Mouse (Mus musculus): Measurements from ENCODE around the gene Rbm33.

Gene Rbm33

DNA sequence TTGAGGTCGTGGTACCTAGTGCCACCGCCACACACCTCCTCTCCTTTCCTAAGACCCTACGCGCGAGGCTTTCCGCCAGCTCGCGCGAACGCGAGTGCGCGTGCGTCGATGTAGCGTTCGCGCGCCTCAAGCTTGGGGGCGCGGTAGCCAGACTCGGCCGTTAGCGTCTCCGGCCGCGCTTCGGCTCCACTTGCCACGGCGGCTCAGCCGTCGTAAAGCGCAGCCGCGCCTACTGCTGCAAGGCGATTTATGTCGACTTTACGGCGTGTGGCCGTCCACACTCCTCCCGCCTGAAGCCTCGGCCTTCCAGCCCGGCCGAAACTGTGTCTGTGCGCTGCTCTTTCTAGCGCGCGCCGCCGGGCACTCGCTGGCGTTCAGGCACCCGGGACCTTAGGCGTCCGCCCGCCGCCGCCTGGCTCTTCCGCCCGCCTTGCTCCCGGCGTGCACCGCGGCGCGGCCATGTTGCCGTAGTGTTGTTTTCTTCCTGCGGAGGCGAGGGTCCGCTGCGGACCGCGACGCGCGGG lies at the start of gene Rbm33:
TSS of gene Rbm33 (plus strand) at position 400 of the 524 bp plus-strand sequence.
- peak; percentile 76 to 85 for DNase-seq (ENCODE audit: low spot score in 2 of 2)

DNA sequence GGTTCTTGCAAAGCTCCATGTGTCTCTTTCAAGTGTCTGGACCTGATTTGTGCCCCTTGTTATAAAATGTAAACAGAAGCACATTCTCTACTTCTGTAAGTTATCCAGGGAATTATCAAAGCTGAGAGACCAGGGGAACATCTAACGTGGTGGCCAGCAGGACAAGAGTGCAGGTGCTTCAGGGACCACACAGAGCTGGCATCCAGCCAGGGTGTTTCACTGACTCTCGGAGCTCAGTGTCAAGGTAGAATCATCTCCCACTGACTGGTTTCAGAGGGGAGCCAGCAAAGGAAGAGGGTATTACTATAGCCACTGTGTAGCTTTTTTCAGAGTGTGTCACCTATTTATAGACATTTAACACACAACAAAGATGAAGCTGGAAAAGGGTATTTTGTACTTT lies 49.3 kb upstream of the Rbm33 start:
- DNase-seq (ENCODE audit: low spot score in 2 of 2): no peak

DNA sequence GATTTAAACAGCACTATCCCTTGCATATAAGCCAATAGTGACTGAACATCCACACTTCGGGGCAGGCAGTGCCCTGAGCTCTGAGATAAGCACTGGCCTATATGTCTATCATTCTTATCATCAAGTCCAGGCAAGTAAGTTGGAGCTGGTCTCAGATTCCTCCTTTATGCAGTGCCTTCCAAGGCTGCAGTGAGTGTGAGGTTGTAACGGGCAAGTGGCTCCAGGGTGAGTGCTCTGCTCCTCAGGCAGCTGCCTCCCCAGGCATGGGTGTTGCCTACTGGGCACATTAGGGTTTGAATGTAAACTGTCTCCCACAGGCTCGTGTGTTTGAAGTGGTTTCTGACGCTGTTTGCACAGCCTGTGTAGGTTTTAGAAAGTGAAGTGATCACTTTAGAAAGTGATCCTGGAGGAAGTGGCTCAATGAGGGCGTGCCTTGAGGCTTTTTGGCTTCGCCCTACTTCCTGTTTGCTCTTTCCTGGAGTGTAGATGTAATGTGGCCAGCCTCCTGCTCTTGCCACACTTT lies 47.4 kb upstream of the Rbm33 start:
- no peak for DNase-seq (ENCODE audit: low spot score in 2 of 2)

DNA sequence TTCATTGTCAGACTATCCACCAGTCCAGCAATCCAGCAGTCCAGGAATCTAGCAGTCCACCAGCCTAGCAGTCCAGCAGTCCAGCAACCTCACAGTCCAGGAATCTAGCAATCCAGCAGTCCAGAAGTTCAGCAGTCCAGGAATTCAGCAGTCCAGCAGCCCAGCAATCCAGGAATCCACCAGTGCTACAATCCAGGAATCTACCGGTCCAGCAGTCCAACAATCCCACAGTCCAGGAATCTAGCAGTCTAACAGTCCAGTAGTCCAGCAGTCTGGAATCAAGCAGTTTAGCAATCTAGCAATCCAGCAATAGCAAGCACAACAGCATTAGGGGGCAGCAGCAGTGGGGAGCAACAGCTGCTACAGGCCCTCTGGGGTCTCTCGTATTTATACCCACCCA lies 44.1 kb upstream of the Rbm33 start:
- DNase-seq (ENCODE audit: low spot score in 2 of 2): no peak

DNA sequence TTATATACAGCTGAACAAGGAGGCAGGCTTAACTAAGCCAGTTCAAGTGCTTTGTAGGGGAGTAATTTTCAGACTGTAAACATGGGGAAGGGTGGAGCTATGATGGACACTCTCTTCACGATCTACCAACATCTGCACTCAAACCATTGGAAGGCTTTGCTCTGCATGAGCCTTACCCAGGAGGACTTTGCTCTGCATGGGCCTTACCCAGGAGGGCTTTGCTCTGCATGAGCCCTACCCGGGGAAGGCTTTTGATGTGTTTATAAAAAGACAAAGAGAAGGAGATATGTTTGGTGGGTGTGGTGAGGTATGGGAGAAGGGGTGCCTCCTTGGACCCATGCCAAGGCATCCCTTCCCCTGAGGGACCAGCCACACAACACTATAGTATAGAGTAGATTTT lies 39.6 kb upstream of the Rbm33 start:
- DNase-seq (ENCODE audit: low spot score in 2 of 2): no peak

DNA sequence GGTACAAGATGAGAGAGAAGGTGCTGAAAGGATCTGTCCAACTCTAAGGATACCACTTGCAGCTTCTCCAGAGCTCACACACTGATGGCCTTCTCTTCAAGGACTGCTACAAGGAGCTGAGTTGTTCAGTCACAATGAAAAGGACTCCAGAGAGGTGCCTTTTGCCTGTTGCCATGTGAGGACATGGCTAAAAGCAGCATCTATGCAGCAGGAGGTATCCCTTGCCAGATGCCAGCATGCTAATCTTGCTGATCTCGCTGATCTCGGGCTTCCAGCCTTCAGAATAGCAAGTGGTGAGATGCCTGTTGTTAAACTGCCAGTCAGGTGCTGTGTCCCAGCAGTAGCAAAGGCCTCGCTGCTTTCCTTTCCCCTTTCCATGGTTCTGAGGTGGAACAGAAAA lies 27.8 kb upstream of the Rbm33 start:
- no peak for DNase-seq (ENCODE audit: low spot score in 2 of 2)

DNA sequence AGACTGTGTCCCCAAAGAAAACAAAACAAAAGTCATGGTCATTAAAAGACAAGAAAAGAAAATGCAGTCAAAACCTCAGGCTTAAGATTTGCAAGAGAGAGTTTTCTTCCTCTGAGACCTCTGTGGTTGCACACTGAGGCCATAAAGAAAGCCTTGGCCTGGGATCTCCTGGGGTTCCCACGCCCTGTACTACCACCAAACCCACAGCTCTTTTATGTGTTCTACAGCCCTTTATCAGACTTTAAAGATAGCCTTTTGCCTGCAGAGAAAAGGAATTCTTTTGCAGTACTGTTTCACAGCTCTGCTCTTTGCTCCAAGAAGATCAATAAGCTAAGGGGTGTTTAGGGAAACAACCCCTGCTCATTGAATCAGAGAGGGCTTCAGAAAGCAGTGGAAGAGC lies 26.3 kb upstream of the Rbm33 start:
- no peak for DNase-seq (ENCODE audit: low spot score in 2 of 2)

DNA sequence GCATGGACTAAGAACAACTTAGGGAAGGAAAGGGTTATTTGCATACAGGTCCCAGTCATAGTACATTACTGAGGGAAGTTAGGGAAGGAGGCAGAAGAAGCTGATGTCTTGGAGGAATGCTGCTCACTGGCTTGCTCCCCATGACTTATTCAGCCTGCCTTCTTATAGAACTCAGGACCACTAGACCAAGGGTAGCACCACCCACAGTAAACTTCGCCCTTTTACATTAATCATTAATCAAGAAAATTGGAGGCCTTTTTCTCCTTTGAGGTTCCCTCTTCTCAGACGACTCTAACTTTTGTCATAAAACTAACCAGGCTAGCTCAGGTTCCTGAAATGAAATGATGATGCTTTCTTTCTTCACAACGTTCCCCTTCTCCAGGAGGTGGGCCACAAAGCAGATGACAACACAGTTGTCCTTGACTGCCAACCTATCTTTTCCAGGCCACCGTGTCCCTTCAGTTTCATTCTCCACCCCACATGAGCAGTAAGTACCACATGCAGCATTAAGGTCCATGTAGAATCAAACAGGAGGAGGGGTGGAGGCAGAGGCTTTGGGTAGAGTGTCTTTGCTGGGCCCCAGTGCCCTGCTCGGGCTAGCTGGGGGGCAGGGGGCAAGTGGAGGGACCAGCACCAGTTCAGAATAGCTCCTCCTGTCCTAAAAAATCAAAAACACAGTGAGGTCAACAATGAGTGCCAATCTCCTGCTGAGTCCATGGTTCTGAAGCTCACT lies 25.6 kb upstream of the Rbm33 start:
- DNase-seq (ENCODE audit: low spot score in 2 of 2): no peak

DNA sequence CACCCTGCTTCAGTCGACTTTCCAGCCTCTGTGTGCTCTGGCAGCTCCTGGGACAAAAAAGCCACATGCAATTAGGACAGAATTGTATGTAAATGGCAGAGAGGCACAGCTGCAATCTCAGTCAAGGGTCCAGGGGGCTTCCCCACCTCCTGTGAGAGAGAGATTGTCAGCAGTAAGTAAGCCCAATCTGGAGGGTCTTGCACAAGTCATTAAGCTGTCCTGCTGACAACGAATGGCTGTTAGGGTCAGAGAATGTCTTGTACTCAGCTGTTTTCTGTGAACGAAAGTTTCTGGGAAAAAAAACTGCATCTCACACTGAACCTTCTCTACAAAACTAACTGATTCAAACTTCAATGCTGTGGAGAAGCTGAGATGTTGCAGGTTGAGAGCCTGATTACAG lies 24.6 kb upstream of the Rbm33 start:
- no peak for DNase-seq (ENCODE audit: low spot score in 2 of 2)

DNA sequence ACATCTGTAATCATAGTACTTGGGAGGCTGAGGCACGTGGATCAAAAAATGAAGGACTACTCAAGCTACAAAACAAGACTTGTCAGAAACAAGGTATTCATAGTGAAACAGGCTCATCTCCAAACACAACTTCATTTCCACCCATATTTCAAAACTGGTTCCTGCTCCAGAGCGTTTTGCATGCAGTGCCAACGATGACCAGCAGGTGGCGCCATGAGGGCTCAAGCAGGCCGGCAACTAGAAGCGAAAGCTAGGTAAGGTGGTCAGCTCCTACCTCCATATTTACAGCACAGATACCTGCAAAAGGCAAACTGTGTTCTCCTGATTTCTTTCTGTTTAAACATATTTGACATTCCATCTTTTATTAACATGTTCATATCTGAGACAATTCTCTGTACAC lies 22.9 kb upstream of the Rbm33 start:
- peak; percentile 24 to 69 for DNase-seq (ENCODE audit: low spot score in 2 of 2)

DNA sequence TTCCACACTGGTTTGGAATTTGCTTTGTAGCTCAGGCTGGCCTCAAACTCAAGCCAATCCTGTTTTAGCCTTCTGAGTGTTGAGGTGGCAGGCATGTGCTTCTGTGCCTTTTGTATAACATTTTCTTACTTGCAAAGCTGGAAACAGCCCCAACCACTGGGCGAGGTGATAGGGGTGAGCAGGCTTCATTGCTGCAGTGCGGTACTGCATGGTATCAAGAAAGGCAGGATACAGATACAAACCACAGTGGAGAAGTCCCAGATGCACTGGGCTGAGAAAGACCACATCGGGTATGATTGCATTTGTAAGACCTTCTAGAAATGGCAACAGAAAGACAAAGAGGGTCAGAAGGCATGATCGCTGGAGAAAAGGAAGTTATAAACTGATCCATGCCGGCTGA lies 18.8 kb upstream of the Rbm33 start:
- DNase-seq (ENCODE audit: low spot score in 2 of 2): no peak

DNA sequence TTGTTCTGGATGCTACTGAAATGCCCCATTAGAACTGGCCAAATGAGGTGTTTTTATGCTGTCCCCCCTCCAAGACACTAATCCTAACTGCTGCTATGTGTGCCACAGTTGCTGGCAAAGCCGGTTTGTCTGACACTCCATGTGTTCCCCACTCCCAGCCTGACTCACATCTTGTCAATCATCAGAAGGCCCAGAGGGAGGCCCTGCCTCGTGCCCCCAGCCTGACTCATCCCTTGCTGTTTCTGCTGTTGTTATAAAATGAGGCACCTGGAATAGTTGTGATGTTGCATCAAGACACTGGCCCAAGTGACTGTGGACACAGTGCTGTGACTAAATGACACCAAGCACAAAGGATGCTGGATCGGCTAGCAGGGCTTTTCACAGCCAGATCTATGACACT lies 18.2 kb upstream of the Rbm33 start:
- no peak for DNase-seq (ENCODE audit: low spot score in 2 of 2)

DNA sequence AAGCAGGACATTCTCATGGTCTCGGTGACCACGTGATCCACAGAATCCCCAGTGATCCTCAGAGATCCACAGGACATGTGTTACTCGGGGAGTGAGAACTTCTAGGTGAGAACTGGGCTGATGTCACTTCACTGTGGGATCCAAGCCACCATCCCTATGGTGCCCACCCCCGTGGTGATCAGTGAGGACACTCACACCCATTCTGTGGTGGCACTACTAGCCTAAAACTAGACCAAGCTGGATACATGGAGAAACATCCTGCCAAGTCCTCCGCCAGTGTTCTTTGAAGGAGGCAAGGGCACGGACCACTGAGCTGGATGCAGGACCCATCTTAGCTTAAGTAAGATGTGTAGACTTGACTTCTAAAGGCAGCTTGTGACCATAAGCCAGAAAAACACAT lies 17.6 kb upstream of the Rbm33 start:
- DNase-seq (ENCODE audit: low spot score in 2 of 2): no peak

DNA sequence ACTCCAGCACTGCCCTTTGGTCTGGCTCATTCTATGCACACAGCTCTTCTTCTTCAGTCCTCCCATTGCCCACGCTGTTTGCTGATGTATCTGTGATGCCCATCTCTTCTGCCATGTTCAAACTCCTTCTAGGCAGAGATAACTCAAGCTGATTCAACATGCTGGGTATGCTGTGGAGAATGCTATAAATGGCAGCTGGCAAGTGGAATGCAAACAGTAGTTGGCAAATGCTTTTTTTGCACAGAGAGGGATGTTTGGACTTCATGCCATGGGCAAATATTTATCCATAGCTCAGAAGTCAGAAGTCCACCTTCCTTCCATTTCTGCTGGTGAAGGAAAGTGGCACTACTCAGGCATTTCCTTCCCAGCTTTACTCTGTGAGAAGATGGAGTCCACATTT lies 14.2 kb upstream of the Rbm33 start:
- DNase-seq (ENCODE audit: low spot score in 2 of 2): no peak

DNA sequence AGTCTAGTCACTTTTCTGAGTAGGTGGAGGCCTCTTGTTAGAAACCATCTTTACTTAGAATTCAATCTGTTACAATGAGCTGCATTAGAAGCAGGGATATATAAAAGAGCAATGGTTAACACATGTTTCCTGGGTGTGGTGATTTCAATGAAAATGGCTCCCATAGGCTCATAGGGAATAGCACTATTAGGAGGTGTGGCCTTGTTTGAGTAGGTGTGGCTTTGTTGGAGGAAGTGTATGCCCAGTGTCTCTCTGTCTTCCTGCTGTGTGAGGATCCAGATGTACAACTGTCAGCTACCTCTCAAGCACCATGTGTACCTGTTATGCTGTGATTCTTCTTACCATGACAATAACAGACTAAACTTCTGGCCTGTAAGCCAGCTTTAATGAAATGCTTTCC lies 12.4 kb upstream of the Rbm33 start:
- DNase-seq (ENCODE audit: low spot score in 2 of 2): no peak

DNA sequence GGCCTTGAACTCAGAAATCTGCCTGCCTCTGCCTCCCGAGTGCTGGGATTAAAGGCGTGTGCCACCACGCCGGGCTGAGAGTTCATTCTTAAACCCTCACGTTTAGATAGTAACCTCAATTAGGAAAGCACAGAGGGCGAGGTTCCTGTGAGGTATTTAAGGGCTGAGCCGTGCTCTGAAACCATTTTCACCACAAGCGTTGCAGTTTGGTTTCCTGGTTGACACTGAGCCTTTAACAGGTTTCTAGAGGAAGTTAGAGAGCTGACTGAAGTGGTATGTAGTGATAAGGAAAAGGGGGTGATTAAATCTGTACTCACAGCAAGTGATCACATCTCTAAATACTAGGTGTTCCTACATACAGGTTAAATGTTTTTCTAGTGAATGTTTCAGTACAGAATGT lies 1.4 kb upstream of the Rbm33 start:
- DNase-seq (ENCODE audit: low spot score in 2 of 2): no peak

DNA sequence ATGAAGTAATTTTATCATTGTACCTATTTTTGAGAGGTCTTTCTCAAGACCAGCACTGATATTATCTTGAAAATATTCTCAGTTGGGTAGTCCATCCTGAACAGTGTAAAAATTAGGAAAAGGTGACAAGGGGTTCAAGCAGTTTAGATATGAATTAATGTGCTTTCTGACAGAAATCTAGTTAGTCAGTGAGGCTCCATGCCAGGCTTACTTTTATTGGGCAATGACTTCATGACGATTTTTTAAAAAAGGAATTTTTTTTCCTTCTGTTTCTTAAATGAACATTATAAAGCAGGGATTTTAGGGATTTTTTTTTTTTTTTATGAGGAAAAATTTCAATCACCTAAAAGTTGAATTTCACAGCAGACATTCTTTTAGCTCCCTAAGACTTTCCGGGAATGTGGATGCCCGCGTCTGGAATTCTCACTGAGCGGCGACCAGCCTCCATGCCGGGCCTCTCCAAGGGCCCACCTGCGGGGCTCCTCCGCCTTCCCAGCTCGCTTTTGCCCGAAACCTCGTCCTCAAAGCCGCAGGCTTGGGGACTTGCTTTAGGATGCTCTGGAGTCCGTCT lies 685 bp upstream of the Rbm33 start:
- no peak for DNase-seq (ENCODE audit: low spot score in 2 of 2)

DNA sequence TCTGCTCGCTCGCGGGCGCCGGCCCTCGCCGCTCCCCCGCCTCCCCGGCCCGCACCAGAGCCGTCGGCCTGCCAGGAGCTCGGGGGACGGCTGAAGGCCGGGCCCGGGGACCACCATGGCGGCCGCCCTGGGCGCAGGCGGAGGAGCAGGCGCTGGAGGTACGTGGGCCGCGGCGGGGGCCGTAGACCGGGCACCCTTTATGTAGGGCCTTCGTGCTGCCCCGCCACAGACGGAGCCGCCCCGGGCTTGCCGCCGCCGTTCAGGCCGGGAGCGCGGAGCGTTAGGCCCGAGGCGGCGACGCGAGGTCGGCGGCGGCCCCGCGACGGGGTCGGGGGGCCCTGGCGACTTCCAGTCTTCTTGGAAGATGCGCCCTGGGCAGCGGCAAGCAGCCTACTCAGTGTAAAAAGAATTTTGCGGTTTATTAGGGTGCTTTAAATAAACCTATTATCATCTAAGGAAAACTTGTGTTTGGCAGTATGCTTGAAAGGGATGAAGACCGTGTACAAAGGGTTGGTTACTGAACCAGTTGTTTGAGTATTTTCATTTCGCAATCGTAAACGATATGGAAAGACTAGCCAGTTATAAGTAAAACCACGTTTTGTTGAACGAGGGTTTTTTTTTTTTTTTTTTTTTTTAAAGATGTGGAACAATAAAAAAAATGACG lies 464 bp downstream of the Rbm33 start:
- peak in 1 of 2 experiments; percentile 19 for DNase-seq (ENCODE audit: low spot score in 2 of 2)

DNA sequence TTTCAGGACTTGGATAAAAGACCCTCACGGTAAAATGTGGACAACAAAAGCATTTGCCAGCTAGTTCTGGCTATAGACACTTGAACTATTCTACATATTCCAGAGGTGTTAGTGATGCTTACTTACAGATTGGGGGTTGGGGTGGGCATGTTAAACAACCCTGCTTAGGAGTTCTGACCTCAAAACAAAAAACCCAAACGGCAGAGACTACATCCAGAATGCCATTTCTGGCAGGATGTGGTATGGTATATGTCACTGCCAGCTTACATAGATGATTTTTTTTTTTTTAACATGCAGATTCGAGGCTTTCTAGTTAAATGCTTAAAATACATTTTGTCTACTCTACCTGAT lies 971 bp downstream of the Rbm33 start:
- no peak for DNase-seq (ENCODE audit: low spot score in 2 of 2)

DNA sequence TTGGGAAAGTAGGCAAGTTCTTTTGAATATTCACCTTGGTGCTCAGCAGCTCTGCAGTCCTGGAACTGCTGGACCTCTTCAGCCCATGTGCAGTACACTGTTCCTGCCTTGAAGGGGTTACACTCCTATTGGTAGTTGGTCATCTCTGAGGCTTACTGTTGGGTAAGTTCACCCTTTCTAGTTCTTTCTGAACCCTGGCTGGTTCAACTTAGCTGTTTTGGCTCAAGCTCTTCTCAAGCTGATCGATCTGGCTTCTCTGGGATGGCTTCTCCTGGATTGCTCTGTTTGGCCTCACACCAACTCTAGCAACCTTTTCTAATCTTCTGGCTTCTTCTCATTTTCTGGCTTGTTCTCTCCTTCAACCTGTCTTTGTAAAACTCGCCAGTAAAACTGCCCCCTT lies 1.8 kb downstream of the Rbm33 start:
- no peak for DNase-seq (ENCODE audit: low spot score in 2 of 2)

DNA sequence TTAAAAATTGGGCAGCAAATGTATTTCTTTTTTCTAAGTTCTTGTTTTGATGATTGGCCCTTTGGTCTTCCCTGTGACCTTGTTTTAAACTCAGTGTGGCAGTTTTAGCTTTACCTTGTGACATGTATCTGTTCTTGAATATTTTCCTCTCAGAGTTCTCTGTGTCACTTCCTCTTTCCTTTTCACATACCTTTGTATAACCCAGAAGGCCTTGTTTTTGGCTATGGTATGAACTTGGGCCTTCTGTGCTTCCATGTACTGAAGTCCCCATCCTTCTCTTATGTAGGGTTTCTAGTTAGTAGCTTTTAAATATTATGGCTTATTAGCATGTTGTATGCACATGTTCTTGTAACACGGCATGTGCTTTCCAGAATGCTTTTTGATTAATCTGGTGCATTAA lies 4.8 kb downstream of the Rbm33 start:
- no peak for DNase-seq (ENCODE audit: low spot score in 2 of 2)

DNA sequence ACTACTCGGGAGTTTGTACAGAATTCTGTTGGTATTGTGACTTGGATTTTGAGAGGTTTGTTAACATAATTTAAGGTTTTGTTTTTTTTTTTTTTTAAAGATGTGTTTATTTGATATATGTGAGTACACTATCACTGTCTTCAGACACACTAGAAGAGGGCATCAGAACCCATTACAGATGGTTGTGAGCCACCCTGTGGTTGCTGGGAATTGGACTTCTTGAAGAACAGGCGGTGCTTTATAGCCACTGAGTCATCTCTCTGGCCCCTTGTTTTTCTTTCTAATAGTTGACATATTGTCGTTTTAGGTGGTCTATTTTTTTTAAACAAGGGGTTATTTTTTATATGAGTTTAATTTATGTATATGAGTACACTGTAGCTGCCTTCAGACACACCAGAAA lies 5.3 kb downstream of the Rbm33 start:
- DNase-seq (ENCODE audit: low spot score in 2 of 2): no peak

DNA sequence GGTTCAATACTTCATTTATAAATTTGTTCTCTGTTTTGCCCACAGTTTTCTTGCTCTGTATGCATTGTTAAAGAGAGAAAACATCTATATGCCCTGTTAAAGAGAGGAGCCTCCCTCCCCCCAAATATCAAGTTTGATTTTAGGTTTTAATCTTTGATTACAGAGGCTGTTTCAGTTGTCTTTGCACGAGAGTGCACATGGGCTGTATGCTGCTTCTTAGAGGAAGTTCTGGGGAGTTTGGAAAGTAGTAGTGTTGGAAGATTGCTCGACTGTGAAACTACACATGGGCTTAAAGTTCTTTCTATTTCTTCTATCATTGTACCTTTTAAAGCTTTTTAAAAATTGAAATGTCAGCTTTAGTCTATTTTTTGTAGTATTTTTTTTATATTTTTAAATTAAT lies 6.9 kb downstream of the Rbm33 start:
- no peak for DNase-seq (ENCODE audit: low spot score in 2 of 2)
